Mouse (Mus musculus): ENCODE data around the gene Unkl. TPM values are rescaled to one million over a fixed set of nuclear protein-coding genes. Genes with fewer than 3 reads are reported as not detected.
A peak's percentile ranks its signal among the peaks of the same experiment; 100 is the strongest.
"Not testable (repeated sequence)": the region's sequence is repeated elsewhere in the genome, so short reads cannot be mapped to it uniquely, and the experiment has no call there.

Gene Unkl
- polyA plus RNA-seq, 2 experiments, result 6.3 to 18.0 TPM

DNA sequence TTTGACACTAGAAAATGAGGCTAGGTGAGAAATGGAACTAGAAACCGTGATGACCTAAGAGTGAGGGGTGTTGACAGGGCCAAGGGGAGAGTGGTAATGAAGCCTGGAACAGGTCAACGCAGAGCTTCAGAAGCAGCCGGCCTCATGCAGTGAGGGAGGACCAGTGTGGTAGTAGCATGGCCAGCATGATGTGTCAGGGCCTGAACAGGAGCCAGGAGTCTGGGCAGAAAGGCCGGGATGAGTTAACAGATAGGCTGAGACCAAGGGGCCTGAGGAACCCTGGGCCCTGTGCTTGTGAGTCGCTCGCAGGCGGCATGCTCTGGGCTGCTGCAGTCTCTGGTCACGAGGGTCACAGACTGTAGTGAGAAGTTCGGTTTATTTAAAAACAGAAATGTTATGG lies 30.8 kb downstream of the Unkl start:
- no peak for TF ChIP-seq POLR2A (IDR thresholded peaks at IDR 0.05; ENCODE audit: borderline replicate concordance, extremely low read depth, insufficient read depth, insufficient read length)
- Histone ChIP-seq H3K4me1 (ENCODE audit: control insufficient read depth, insufficient read depth, low read length) (peaks cover 9% of the 10 kb centered on the region; the same call in 1 of the 2 replicates), H3K4me3 (replicated peaks; ENCODE audit: low read length) (no peak overlapping the region), H3K4me2 (replicated peaks; ENCODE audit: low read depth, low read length, severe bottlenecking) (no peak overlapping the region), H3K36me3 (ENCODE audit: control insufficient read depth, insufficient read depth, low read length) (peaks cover 54% of the 10 kb centered on the region), H3K27me3 (ENCODE audit: control insufficient read depth, insufficient read depth, low read length) (no peaks in the 10 kb centered on the region), H3K9me3 (ENCODE audit: control insufficient read depth, low read length) (no peaks in the 10 kb centered on the region), H3K9ac (ENCODE audit: low read depth, low read length, severe bottlenecking) (no peak overlapping the region), H3K27ac (replicated peaks; ENCODE audit: low read depth, low read length) (no peak overlapping the region)
- ATAC-seq (ENCODE audit: low FRiP score, low read depth) (no peak), DNase-seq (ENCODE audit: low spot score) (no peak)
- 87% methylated on average over 9 of the region's 9 CpGs for WGBS

DNA sequence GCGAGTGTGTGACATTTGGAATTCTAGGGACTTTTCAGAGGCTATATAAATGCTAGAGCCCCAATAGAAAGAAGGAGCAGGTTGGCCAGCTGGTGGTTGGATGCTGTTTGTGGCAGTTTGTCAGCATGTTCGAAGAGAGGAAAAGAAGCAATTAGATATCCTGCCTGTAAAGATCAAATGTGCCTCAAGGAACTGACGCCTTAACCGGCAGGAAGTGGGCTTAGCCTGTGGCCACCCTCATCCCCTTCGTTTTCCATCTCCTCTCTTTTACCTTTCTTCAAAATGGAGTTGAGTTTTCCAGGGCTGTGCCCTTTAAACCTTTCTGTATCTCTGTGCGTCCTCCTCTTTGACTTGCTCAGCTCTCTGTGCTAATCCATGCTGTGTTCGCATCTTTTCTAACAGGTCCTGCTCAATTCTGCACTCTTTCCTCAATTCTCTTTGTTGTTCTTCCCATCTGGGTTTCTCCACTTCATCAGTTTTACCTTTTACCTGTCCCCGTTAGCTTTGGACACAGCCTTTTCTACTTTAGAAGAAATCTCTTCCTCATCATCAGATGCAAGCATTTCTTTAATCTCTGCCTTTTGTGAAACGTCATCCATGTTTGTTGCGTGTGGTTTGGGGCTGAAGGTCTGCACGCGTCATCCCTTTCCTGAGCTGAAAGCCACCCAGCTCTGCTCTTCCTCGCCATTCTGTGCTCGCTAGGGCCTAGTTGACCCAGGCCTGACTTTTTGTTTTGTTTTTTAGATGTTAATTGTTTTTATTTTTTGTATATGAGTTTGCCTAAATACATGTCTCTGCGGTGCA lies 31.5 kb downstream of the Unkl start:
- peaks cover 47% of the 10 kb centered on the region for H3K36me3 ChIP-seq (ENCODE audit: control insufficient read depth, insufficient read depth, low read length)
- ATAC-seq (ENCODE audit: low FRiP score, low read depth), result no peak
- no peak overlapping the region for H3K4me3 ChIP-seq (replicated peaks; ENCODE audit: low read length)
- no peak overlapping the region for H3K9ac ChIP-seq (ENCODE audit: low read depth, low read length, severe bottlenecking)
- no peak overlapping the region for H3K27ac ChIP-seq (replicated peaks; ENCODE audit: low read depth, low read length)
- no peak overlapping the region for H3K4me2 ChIP-seq (replicated peaks; ENCODE audit: low read depth, low read length, severe bottlenecking)
- 88% methylated on average over 15 of the region's 15 CpGs for WGBS
- H3K9me3 ChIP-seq (ENCODE audit: control insufficient read depth, low read length), result no peaks in the 10 kb centered on the region
- H3K4me1 ChIP-seq (ENCODE audit: control insufficient read depth, insufficient read depth, low read length), result peaks cover 9% of the 10 kb centered on the region; the same call in 1 of the 2 replicates
- no peaks in the 10 kb centered on the region for H3K27me3 ChIP-seq (ENCODE audit: control insufficient read depth, insufficient read depth, low read length)
- no peak for TF ChIP-seq POLR2A (IDR thresholded peaks at IDR 0.05; ENCODE audit: borderline replicate concordance, extremely low read depth, insufficient read depth, insufficient read length)
- DNase-seq (ENCODE audit: low spot score), result no peak

DNA sequence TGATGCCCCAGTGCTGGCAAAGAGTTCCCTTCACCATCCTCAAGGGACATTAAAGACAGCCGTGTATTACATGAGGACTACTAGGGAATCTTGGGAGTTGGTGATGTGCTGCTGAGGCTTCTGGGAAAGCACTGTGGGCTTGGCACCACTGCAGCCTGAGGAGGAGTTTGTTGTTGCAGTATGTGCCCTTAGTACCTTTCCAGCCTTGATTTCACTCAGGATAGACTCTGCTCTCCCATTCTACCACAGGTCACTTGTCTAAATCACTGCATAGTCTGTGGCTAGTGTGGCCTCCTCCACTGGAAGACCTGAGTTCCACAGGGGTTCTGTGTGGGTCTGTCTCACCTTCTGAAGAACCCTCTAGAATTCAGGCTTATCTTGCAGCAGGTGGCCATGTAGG lies 32.5 kb downstream of the Unkl start:
- Histone ChIP-seq H3K4me1 (ENCODE audit: control insufficient read depth, insufficient read depth, low read length) (peaks cover 9% of the 10 kb centered on the region; the same call in 1 of the 2 replicates), H3K27me3 (ENCODE audit: control insufficient read depth, insufficient read depth, low read length) (no peaks in the 10 kb centered on the region), H3K9me3 (ENCODE audit: control insufficient read depth, low read length) (no peaks in the 10 kb centered on the region), H3K9ac (ENCODE audit: low read depth, low read length, severe bottlenecking) (no peak overlapping the region), H3K4me2 (replicated peaks; ENCODE audit: low read depth, low read length, severe bottlenecking) (no peak overlapping the region), H3K27ac (replicated peaks; ENCODE audit: low read depth, low read length) (no peak overlapping the region), H3K36me3 (ENCODE audit: control insufficient read depth, insufficient read depth, low read length) (peaks cover 39% of the 10 kb centered on the region), H3K4me3 (replicated peaks; ENCODE audit: low read length) (no peak overlapping the region)
- no peak for TF ChIP-seq POLR2A (IDR thresholded peaks at IDR 0.05; ENCODE audit: borderline replicate concordance, extremely low read depth, insufficient read depth, insufficient read length)
- WGBS, result 74% methylated on average over 1 of the region's 1 CpGs
- DNase-seq (ENCODE audit: low spot score), result no peak
- no peak for ATAC-seq (ENCODE audit: low FRiP score, low read depth)

DNA sequence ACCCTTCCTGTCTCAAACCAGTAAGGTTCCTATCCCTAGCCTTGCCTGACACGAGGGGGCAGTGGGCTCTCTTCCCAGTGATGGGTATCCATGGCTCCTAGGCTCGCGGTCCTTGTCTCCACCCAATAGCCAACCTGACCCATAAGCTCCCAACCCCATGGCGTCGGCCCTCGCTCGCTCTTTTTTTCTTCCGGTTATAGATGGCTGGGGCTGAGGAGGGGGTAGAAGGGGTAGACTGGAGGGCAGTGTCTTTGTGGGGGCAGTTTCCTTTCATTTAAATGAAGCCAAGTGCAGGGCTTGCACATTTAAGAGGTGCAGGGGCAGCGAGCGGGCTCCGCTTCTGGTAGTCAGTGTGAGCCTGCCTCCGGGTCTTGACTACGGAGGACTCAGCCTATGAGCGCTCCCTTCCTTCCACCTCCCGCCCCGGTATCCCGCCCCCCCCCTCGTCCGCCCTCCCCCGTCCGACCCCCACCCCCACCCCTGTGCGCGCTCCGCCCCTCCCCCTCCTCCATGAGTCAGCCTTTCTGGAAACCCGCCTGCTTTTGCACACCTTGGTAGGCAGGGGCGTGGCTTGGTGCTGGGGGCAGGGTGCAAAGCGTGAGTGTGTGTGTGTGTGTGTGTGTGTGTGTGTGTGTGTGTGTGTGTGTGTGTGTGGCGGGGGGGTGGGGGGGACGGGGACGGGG lies 33.8 kb downstream of the Unkl start:
- H3K4me1 ChIP-seq (ENCODE audit: control insufficient read depth, insufficient read depth, low read length), result peaks cover 9% of the 10 kb centered on the region; the same call in 1 of the 2 replicates
- TF ChIP-seq POLR2A (IDR thresholded peaks at IDR 0.05; ENCODE audit: borderline replicate concordance, extremely low read depth, insufficient read depth, insufficient read length), result no peak
- ATAC-seq (ENCODE audit: low FRiP score, low read depth) (peak; percentile 83), DNase-seq (ENCODE audit: low spot score) (peak; percentile 35)
- peak overlapping the region; percentile 74 for H3K4me2 ChIP-seq (replicated peaks; ENCODE audit: low read depth, low read length, severe bottlenecking)
- WGBS, result 2% methylated on average over 15 of the region's 30 CpGs
- H3K4me3 ChIP-seq (replicated peaks; ENCODE audit: low read length), result peak overlapping the region; percentile 39
- H3K27ac ChIP-seq (replicated peaks; ENCODE audit: low read depth, low read length), result no peak overlapping the region
- peaks cover 36% of the 10 kb centered on the region for H3K36me3 ChIP-seq (ENCODE audit: control insufficient read depth, insufficient read depth, low read length)
- H3K27me3 ChIP-seq (ENCODE audit: control insufficient read depth, insufficient read depth, low read length), result no peaks in the 10 kb centered on the region
- H3K9ac ChIP-seq (ENCODE audit: low read depth, low read length, severe bottlenecking), result peak overlapping the region; percentile 46
- no peaks in the 10 kb centered on the region for H3K9me3 ChIP-seq (ENCODE audit: control insufficient read depth, low read length)

DNA sequence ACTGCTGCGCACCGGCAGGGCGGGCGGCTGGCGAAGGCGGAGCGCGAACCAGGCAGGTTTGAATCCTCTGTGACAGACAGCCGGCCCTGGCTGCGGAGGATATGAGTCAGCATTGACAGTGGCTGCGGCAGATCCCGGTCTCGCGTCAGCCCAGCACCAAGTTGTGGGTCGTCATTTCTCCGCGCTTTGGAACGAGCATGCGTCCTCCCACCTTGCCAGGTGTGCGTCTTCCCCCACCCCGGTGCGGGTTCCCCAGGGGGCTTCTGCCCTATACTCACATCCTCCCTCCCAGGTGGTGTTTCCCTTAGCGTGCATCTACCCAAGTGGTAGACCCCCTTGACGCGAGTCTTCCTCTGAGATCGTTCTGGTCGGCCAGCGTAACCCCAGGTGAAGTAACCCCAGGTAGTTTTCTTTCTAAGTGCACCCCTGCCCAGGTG lies 34.3 kb downstream of the Unkl start:
- not testable (repeated sequence) for H3K4me1 ChIP-seq (ENCODE audit: control insufficient read depth, insufficient read depth, low read length); H3K9me3 ChIP-seq (ENCODE audit: control insufficient read depth, low read length); H3K27ac ChIP-seq (replicated peaks; ENCODE audit: low read depth, low read length); H3K9ac ChIP-seq (ENCODE audit: low read depth, low read length, severe bottlenecking); H3K27me3 ChIP-seq (ENCODE audit: control insufficient read depth, insufficient read depth, low read length); DNase-seq (ENCODE audit: low spot score)
- WGBS, result 13% methylated on average over 14 of the region's 28 CpGs
- peaks cover 38% of the 10 kb centered on the region for H3K36me3 ChIP-seq (ENCODE audit: control insufficient read depth, insufficient read depth, low read length)
- ATAC-seq (ENCODE audit: low FRiP score, low read depth), result peak; percentile 79
- peak overlapping the region; percentile 39; the same call in 1 of the 2 replicates for H3K4me3 ChIP-seq (replicated peaks; ENCODE audit: low read length)
- H3K4me2 ChIP-seq (replicated peaks; ENCODE audit: low read depth, low read length, severe bottlenecking), result peak overlapping the region; percentile 74
